Mouse (Mus musculus): ENCODE results near the gene Tmem14a. TPM values are rescaled to one million over a fixed set of nuclear protein-coding genes. Genes with fewer than 3 reads are reported as not detected.
"Not testable (repeated sequence)": the region's sequence is repeated elsewhere in the genome, so short reads cannot be mapped to it uniquely, and the experiment has no call there.

Tmem14a gene
- total RNA-seq, 2 experiments from 2014 or later: 28.7 to 35.8 TPM

GRCm38 (mm10) chr1:21248560-21249390 lies 30.4 kb downstream of the Tmem14a start:
- DNase-seq (ENCODE audit: low spot score in 2 of 2): no peak
- intact Hi-C loops (cut with DNase I): no loop called here

DNA sequence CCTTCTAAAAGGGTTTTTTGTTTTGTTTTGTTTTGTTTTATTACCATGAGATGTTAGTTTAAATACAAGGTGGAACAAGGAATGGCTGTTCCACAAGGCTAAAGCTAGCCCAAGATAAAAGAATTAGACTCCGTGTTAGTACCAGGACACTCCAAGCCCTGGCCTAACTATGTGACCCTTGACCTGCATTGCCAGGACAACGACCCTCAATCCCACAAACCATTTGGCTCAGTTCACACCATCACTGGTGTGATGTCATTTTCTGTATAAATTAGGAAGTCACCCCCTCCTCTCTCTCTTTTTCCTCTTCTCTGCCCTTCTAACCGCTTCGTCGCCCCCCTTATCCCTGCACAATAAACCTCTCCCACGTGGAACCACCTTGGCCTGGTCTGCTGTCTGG lies 33.3 kb downstream of the Tmem14a start:
- no peak for DNase-seq (ENCODE audit: low spot score in 2 of 2)
- intact Hi-C loops (cut with DNase I): no loop called here

GRCm38 (mm10) chr1:21252566-21253302 lies 34.4 kb downstream of the Tmem14a start:
- intact Hi-C loops (cut with DNase I): no loop called here
- DNase-seq (ENCODE audit: low spot score in 2 of 2): no peak

GRCm38 (mm10) chr1:21253303-21253650 lies 34.9 kb downstream of the Tmem14a start:
- intact Hi-C loops (cut with DNase I): no loop called here
- no peak for DNase-seq (ENCODE audit: low spot score in 2 of 2)

GRCm38 (mm10) chr1:21253856-21254255 lies 35.5 kb downstream of the Tmem14a start:
- intact Hi-C loops (cut with DNase I): no loop called here
- no peak for DNase-seq (ENCODE audit: low spot score in 2 of 2)

- intact Hi-C loops (cut with DNase I): no loop called here
- no peak for DNase-seq (ENCODE audit: low spot score in 2 of 2)
Observed at GRCm38 (mm10) chr1:21255625-21256345, 37.4 kb downstream of the Tmem14a start.

- no peak for DNase-seq (ENCODE audit: low spot score in 2 of 2)
- intact Hi-C loops (cut with DNase I): no loop called here
Observed at GRCm38 (mm10) chr1:21256391-21256790, 38.0 kb downstream of the Tmem14a start.

GRCm38 (mm10) chr1:21256871-21257270 lies 38.5 kb downstream of the Tmem14a start:
- no peak for DNase-seq (ENCODE audit: low spot score in 2 of 2)
- intact Hi-C loops (cut with DNase I): no loop called here

DNA sequence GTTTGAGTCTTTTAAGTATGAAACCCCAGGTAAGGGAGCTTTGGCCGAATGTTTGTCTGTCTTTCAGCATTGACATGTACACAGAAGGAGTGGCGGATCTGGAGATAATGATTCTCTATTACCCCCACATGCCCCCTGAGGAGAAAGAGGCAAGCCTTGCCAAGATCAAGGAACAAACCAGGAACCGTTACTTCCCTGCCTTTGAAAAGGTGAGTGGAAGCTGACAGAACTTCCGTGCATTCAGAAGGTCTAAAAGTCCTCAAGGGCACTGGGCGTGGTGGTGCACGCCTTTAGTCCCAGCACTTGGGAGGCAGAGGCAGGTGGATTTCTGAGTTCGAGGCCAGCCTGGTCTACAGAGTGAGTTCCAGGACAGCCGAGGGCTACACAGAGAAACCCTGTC lies 41.6 kb downstream of the Tmem14a start:
- intact Hi-C loops (cut with DNase I); DNase-seq (ENCODE audit: low spot score in 2 of 2): not testable (repeated sequence)

GRCm38 (mm10) chr1:21262401-21262800 lies 44.0 kb downstream of the Tmem14a start:
- intact Hi-C loops (cut with DNase I): no loop called here
- no peak for DNase-seq (ENCODE audit: low spot score in 2 of 2)

DNA sequence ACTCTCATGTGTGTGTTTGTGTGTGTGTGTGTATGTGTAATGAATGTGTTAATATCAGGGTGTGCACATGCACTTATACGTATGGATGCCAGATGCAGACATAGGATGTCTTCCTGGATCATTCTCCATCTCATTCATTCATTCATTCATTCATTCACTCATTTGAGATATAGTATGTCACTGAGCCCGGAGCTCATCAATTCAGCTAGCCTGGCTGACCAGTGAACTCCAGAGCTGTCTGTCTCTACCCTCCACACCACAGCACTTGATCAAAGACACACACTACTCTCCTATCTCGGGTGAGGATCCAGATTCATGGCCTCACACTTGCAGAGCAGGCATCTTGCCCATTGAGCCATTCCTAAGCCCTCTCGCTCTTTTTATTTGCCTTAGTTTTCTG lies 45.6 kb downstream of the Tmem14a start:
- intact Hi-C loops (cut with DNase I): no loop called here
- no peak for DNase-seq (ENCODE audit: low spot score in 2 of 2)

DNA sequence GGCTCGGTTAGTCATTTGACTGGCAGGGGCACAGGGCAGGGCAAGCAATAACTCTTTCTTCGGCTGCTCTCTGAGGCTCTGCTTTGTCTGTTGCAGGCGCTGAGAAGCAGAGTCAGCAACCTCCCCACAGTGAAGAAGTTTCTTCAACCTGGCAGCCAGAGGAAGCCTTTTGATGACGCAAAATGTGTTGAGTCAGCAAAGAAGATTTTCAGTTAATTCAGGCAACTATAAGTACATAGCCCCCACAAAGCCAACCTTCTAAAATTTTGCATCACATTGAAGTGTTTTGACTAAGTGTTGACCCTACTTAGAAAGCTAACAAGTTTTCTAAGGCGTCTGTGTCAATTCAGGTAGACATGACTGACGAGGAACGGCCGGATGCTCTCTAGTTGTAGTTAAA lies 46.4 kb downstream of the Tmem14a start:
- intact Hi-C loops (cut with DNase I): no loop called here
- DNase-seq (ENCODE audit: low spot score in 2 of 2): no peak

- no peak for DNase-seq (ENCODE audit: low spot score in 2 of 2)
- intact Hi-C loops (cut with DNase I): no loop called here
Observed at GRCm38 (mm10) chr1:21266766-21267165, 48.4 kb downstream of the Tmem14a start.

DNA sequence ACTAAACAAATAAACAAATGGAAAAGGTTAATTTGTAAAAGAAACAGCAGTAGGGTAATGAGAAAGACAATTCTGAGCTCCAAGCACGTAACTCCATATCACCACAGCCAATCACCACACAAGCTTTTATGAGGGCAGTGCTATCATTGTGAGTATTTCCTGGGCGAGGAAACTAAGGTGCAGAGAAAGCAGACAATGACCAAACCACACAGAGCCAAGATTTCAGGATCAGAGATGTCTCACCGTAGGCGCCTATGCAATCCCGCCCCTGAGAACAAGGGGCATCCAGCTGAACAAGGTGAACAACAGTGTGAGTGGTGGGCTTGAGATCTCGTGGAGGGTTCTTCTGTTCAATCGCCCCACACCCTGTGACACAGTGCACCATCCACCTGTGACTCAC lies 49.1 kb downstream of the Tmem14a start:
- DNase-seq (ENCODE audit: low spot score in 2 of 2); intact Hi-C loops (cut with DNase I): not testable (repeated sequence)

GRCm38 (mm10) chr1:21271343-21272055 lies 53.1 kb downstream of the Tmem14a start:
- intact Hi-C loops (cut with DNase I): loop anchor here (2.0 kb wide), 1 partner anchor 53 kb away; the partner anchor contains the start of gene Tmem14a
- DNase-seq (ENCODE audit: low spot score in 2 of 2): peak; percentile 57 to 72

GRCm38 (mm10) chr1:21272056-21272431 lies 53.7 kb downstream of the Tmem14a start:
- intact Hi-C loops (cut with DNase I): no loop called here
- DNase-seq (ENCODE audit: low spot score in 2 of 2): peak; percentile 18 to 30

- DNase-seq (ENCODE audit: low spot score in 2 of 2): peak in 1 of 2 experiments; percentile 21
Observed at GRCm38 (mm10) chr1:21273091-21273490, 54.7 kb downstream of the Tmem14a start.

DNA sequence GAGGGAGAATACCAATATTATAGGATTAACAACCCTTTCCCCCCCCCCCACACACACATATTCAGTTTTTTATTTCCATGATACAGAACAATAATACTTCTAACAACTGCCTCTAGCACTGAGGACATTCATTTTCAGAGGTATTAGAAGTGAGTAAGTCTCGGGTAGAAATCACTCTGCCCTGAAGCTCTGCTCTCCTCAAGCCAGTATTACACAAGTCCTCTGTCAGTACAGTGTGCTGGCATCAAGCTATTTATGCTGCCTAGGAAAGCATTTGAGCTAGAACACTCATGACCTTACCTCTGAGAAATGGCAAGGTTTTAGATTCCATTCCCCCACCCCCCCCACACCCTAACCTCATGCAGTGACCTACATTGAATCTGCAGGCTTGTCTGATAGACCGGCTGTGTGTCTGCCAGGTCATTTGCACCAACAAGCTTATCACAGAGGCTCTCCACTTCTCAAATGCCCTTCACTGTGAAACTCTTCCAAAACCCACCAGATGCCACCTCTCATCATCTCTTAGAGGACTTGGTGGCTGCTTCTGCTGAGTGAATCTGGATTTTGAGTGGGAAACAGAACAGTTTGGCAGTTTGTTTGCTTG lies 56.2 kb downstream of the Tmem14a start:
- no peak for DNase-seq (ENCODE audit: low spot score in 2 of 2)
- intact Hi-C loops (cut with DNase I): loop anchor here (5.0 kb wide), 1 partner anchor 67 kb away; no protein-coding TSS in a partner anchor

More at GRCm38 (mm10) chr1:21273091-21273490, 54.7 kb downstream of the Tmem14a start:
- intact Hi-C loops (cut with DNase I): no loop called here

DNA sequence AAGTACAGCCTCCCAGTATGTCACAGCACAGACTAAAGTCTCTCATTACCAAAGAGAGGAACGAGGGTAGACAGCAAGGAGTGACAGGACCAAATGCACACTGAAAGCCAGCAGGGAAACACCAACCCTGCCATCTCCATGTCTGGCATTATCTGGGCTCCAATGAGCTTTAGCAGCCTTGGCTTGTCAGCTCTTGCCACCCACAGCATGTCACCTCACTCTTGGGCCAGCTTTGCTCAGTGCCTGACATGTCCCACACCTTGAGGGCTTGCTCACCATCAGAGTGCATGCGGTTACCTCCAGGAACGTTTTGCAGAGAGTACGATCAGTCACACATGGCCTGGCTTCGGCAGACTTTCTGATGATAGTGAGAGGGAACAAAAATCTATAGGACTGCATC lies 57.0 kb downstream of the Tmem14a start:
- intact Hi-C loops (cut with DNase I): loop anchor here (5.0 kb wide), 1 partner anchor 68 kb away; no protein-coding TSS in a partner anchor
- not testable (repeated sequence) for DNase-seq (ENCODE audit: low spot score in 2 of 2)
